Mouse (Mus musculus) embryo, embryonic 11 days (tissue): ENCODE measurements at regions not wholly inside any gene's neighbourhood (a gene's known extent, or its start where the extent isn't known, plus 50 kb on each side); places are given as distances from the start of the nearest gene placed in this dataset.

Experiments
- DNase-seq: peaks from one replicate; pipeline ENCODE4 v3.0.0-alpha.2; 2015

- DNase-seq, result no peak
Observed at GRCm38 (mm10) chr12:30510861-30511260, 73.4 kb upstream of the Tmem18 start.

- no peak for DNase-seq
Observed at GRCm38 (mm10) chr12:30483370-30483769, 100.9 kb upstream of the Tmem18 start.

- no peak for DNase-seq
Observed at GRCm38 (mm10) chr12:30473473-30473815, 100.3 kb upstream of the Sntg2 start.

GRCm38 (mm10) chr12:30472743-30473472 lies 99.7 kb upstream of the Sntg2 start:
- no peak for DNase-seq

- DNase-seq, result no peak
Observed at GRCm38 (mm10) chr12:30467186-30467585, 94.0 kb upstream of the Sntg2 start.

- DNase-seq, result peak; percentile 33
Observed at GRCm38 (mm10) chr12:30450614-30451013, 77.4 kb upstream of the Sntg2 start.

- DNase-seq, result no peak
Observed at GRCm38 (mm10) chr12:30434892-30435291, 61.7 kb upstream of the Sntg2 start.

- DNase-seq, result no peak
Observed at GRCm38 (mm10) chr12:30432861-30433260, 59.7 kb upstream of the Sntg2 start.

- peak; percentile 26 for DNase-seq
Observed at GRCm38 (mm10) chr12:30430641-30431040, 57.5 kb upstream of the Sntg2 start.

- DNase-seq, result no peak
Observed at GRCm38 (mm10) chr12:30425301-30425700, 52.1 kb upstream of the Sntg2 start.
